Mouse (Mus musculus) cerebellum, adult 8-10 months (tissue): Measurements from ENCODE around the gene Hao1.

Source experiments
- DNase-seq: peaks from one replicate; pipeline ENCODE4 v3.0.0; 2022

Hao1 gene

GRCm38 (mm10) chr2:134460831-134461230, 93.3 kb downstream of the Hao1 start:
- no peak for DNase-seq

- no peak for DNase-seq
These were observed 98.1 kb downstream of the Hao1 start for GRCm38 (mm10) chr2:134456065-134456505.

GRCm38 (mm10) chr2:134452748-134453147, 101.4 kb downstream of the Hao1 start:
- DNase-seq, result no peak

- DNase-seq, result no peak
These were observed 103.2 kb downstream of the Hao1 start for GRCm38 (mm10) chr2:134450976-134451375.
